Mouse (Mus musculus): ENCODE results near the gene B3galt4.

- TF ChIP-seq CTCF (IDR thresholded peaks at IDR 0.05; ENCODE audit: borderline replicate concordance, insufficient read depth, low read depth, low read length) (no peak), POLR2A (IDR thresholded peaks at IDR 0.05; ENCODE audit: borderline replicate concordance, insufficient read depth, low read length) (no peak)
These were observed 32.7 kb downstream of the B3galt4 start for GRCm38 (mm10) chr17:33918293-33919203.
